Mouse (Mus musculus) kidney, embryonic 16.5 days (tissue): ENCODE measurements around the gene Skap1. TPM values are rescaled to one million over a fixed set of nuclear protein-coding genes. Genes with fewer than 3 reads are reported as not detected.
A peak's percentile ranks its signal among the peaks of the same experiment; 100 is the strongest.

Experiments used
- ATAC-seq: fragments of 200-750 bp; cut with Nextera tagmentation; 2 replicates; pipeline ENCODE4 v1.8.0; 2017; ENCODE audit warnings: moderate TSS enrichment; ENCODE audit not compliant: low FRiP score, low TSS enrichment
- H3K27ac ChIP-seq: fragments of 300-500 bp; sonication (generic); 2 replicates; pipeline ENCODE4 v1.5.1; 2014; ENCODE audit warnings: low read length
- H3K27me3 ChIP-seq: fragments of 300-500 bp; sonication (generic); 2 replicates; pipeline ENCODE4 v1.6.1; 2014; ENCODE audit warnings: low read length, control low read depth, mixed read lengths; ENCODE audit not compliant: insufficient read depth
- H3K36me3 ChIP-seq: fragments of 300-500 bp; sonication (generic); 2 replicates; pipeline ENCODE4 v1.6.1; 2014; ENCODE audit warnings: low read length, control low read depth, mixed read lengths; ENCODE audit not compliant: insufficient read depth
- H3K4me1 ChIP-seq: fragments of 300-500 bp; sonication (generic); 2 replicates; pipeline ENCODE4 v1.6.1; 2014; ENCODE audit warnings: low read length, control low read depth, mixed read lengths; ENCODE audit not compliant: insufficient read depth
- H3K4me2 ChIP-seq: fragments of 300-500 bp; sonication (generic); replicated peaks from 2 replicates; pipeline ENCODE4 v1.6.1; 2014; ENCODE audit warnings: low read depth, low read length
- H3K4me3 ChIP-seq: fragments of 300-500 bp; sonication (generic); 2 replicates; pipeline ENCODE4 v1.5.1; 2014; ENCODE audit warnings: mild to moderate bottlenecking, low read length
- H3K9ac ChIP-seq: fragments of 300-500 bp; sonication (generic); replicated peaks from 2 replicates; pipeline ENCODE4 v1.6.1; 2014; ENCODE audit warnings: low read length
- H3K9me3 ChIP-seq: fragments of 300-500 bp; sonication (generic); 2 replicates; pipeline ENCODE4 v1.6.1; 2016; ENCODE audit warnings: low read length, control low read depth
- WGBS: fragments of 180-500 bp; shearing (Covaris S2); extraction: QIAGEN DNeasy Blood & Tissue Kit; methylation state at CpG from one replicate; pipeline ENCODE4 v1.1.7; 2014; 5-methylcytosine and 5-hydroxymethylcytosine counted together
- polyA plus RNA-seq: library from polyadenylated mRNA; unstranded; fragments of >200 nt; fragmentation: Nextera tagmentation; extraction: Ambion mirVana; gene quantifications from 2 replicates; pipeline ENCODE4 v1.2.1, GENCODE M21; 2015

Skap1 gene
- polyA plus RNA-seq, 1 experiment from 2014 or later: 10.1 TPM

- no peaks in the 10 kb centered on the region for H3K9me3 ChIP-seq
- 84% methylated on average over 3 of the region's 3 CpGs for WGBS
- no peak overlapping the region for H3K9ac ChIP-seq
- no peak overlapping the region for H3K4me2 ChIP-seq
- no peak for ATAC-seq
- H3K27ac ChIP-seq: no peak overlapping the region
- peaks cover 12% of the 10 kb centered on the region; the same call in 1 of the 2 replicates for H3K4me1 ChIP-seq
- no peaks in the 10 kb centered on the region for H3K36me3 ChIP-seq
- H3K4me3 ChIP-seq: no peak overlapping the region
- no peaks in the 10 kb centered on the region for H3K27me3 ChIP-seq
These were observed 38.6 kb downstream of the Skap1 start for GRCm38 (mm10) chr11:96502948-96503347.

- peak overlapping the region; percentile 29; the same call in 1 of the 2 replicates for H3K4me2 ChIP-seq
- H3K4me3 ChIP-seq: no peak overlapping the region
- H3K4me1 ChIP-seq: 0 out of 2 replicates have a peak, but pooled peaks cover 7% of the 10 kb centered on the region
- ATAC-seq: no peak
- peak overlapping the region; percentile 53 for H3K27ac ChIP-seq
- H3K27me3 ChIP-seq: no peaks in the 10 kb centered on the region
- WGBS: 33% methylated on average over 12 of the region's 12 CpGs
- H3K9me3 ChIP-seq: no peaks in the 10 kb centered on the region
- no peak overlapping the region for H3K9ac ChIP-seq
- H3K36me3 ChIP-seq: no peaks in the 10 kb centered on the region
These were observed 40.2 kb downstream of the Skap1 start for GRCm38 (mm10) chr11:96504509-96505119.

GRCm38 (mm10) chr11:96505841-96506240 lies 41.4 kb downstream of the Skap1 start:
- no peak overlapping the region for H3K9ac ChIP-seq
- H3K4me2 ChIP-seq: no peak overlapping the region
- WGBS: 74% methylated on average over 5 of the region's 5 CpGs
- no peaks in the 10 kb centered on the region for H3K27me3 ChIP-seq
- H3K9me3 ChIP-seq: no peaks in the 10 kb centered on the region
- no peak overlapping the region for H3K4me3 ChIP-seq
- H3K27ac ChIP-seq: no peak overlapping the region
- H3K36me3 ChIP-seq: no peaks in the 10 kb centered on the region
- peak; percentile 31; the same call in 1 of the 2 replicates for ATAC-seq
- H3K4me1 ChIP-seq: 0 out of 2 replicates have a peak, but pooled peaks cover 7% of the 10 kb centered on the region

GRCm38 (mm10) chr11:96515164-96515563 lies 50.8 kb downstream of the Skap1 start:
- ATAC-seq: no peak
- no peak overlapping the region for H3K4me2 ChIP-seq
- 91% methylated on average over 3 of the region's 3 CpGs for WGBS

GRCm38 (mm10) chr11:96524541-96524940 lies 60.1 kb downstream of the Skap1 start:
- Histone ChIP-seq H3K9ac (no peak overlapping the region), H3K36me3 (no peaks in the 10 kb centered on the region), H3K27ac (0 out of 2 replicates have a peak overlapping the region, but pooled peaks have one; percentile 14), H3K4me2 (no peak overlapping the region), H3K4me3 (no peak overlapping the region), H3K4me1 (peaks cover 13% of the 10 kb centered on the region), H3K9me3 (peaks cover 4% of the 10 kb centered on the region; the same call in 1 of the 2 replicates), H3K27me3 (no peaks in the 10 kb centered on the region)
- WGBS: 77% methylated on average over 6 of the region's 6 CpGs
- ATAC-seq: no peak

More at GRCm38 (mm10) chr11:96515164-96515563, 50.8 kb downstream of the Skap1 start:
- Histone ChIP-seq H3K4me1 (no peaks in the 10 kb centered on the region), H3K27me3 (no peaks in the 10 kb centered on the region), H3K36me3 (no peaks in the 10 kb centered on the region), H3K9me3 (no peaks in the 10 kb centered on the region), H3K4me3 (no peak overlapping the region), H3K9ac (no peak overlapping the region), H3K27ac (no peak overlapping the region)

- peak overlapping the region; percentile 15 for H3K4me3 ChIP-seq
- peaks cover 4% of the 10 kb centered on the region; the same call in 1 of the 2 replicates for H3K9me3 ChIP-seq
- no peaks in the 10 kb centered on the region for H3K36me3 ChIP-seq
- peak; percentile 82 for ATAC-seq
- H3K27me3 ChIP-seq: no peaks in the 10 kb centered on the region
- peak overlapping the region; percentile 86 for H3K27ac ChIP-seq
- 39% methylated on average over 16 of the region's 16 CpGs for WGBS
- H3K4me2 ChIP-seq: peak overlapping the region; percentile 37
- peaks cover 13% of the 10 kb centered on the region for H3K4me1 ChIP-seq
- H3K9ac ChIP-seq: peak overlapping the region; percentile 9; the same call in 1 of the 2 replicates
These were observed 61.8 kb downstream of the Skap1 start for GRCm38 (mm10) chr11:96526137-96526621.

- no peak overlapping the region for H3K27ac ChIP-seq
- 29% methylated on average over 13 of the region's 13 CpGs for WGBS
- H3K4me2 ChIP-seq: no peak overlapping the region
- no peak overlapping the region for H3K9ac ChIP-seq
- peaks cover 17% of the 10 kb centered on the region for H3K4me1 ChIP-seq
- ATAC-seq: no peak
- H3K4me3 ChIP-seq: no peak overlapping the region
- H3K27me3 ChIP-seq: no peaks in the 10 kb centered on the region
- peaks cover 7% of the 10 kb centered on the region; the same call in 1 of the 2 replicates for H3K9me3 ChIP-seq
- H3K36me3 ChIP-seq: no peaks in the 10 kb centered on the region
These were observed 67.5 kb downstream of the Skap1 start for GRCm38 (mm10) chr11:96531757-96532433.

- Histone ChIP-seq H3K9ac (no peak overlapping the region), H3K36me3 (no peaks in the 10 kb centered on the region), H3K4me3 (no peak overlapping the region), H3K9me3 (0 out of 2 replicates have a peak, but pooled peaks cover 3% of the 10 kb centered on the region), H3K4me2 (no peak overlapping the region), H3K27ac (no peak overlapping the region), H3K27me3 (no peaks in the 10 kb centered on the region), H3K4me1 (peaks cover 21% of the 10 kb centered on the region)
- 74% methylated on average over 2 of the region's 2 CpGs for WGBS
- no peak for ATAC-seq
These were observed 70.1 kb downstream of the Skap1 start for GRCm38 (mm10) chr11:96534531-96534930.

- Histone ChIP-seq H3K27ac (peak overlapping the region; percentile 54), H3K4me1 (peaks cover 23% of the 10 kb centered on the region)
- 19% methylated on average over 5 of the region's 5 CpGs for WGBS
These were observed 71.8 kb downstream of the Skap1 start for GRCm38 (mm10) chr11:96536146-96536545.

More at GRCm38 (mm10) chr11:96536146-96536545, 71.8 kb downstream of the Skap1 start:
- no peaks in the 10 kb centered on the region for H3K27me3 ChIP-seq
- H3K9me3 ChIP-seq: 0 out of 2 replicates have a peak, but pooled peaks cover 3% of the 10 kb centered on the region
- no peak overlapping the region for H3K4me3 ChIP-seq
- no peaks in the 10 kb centered on the region for H3K36me3 ChIP-seq
- no peak overlapping the region for H3K9ac ChIP-seq
- H3K4me2 ChIP-seq: no peak overlapping the region
- peak; percentile 49 for ATAC-seq
